Mouse (Mus musculus): Measurements from ENCODE around the gene Smad1. TPM values are rescaled to one million over a fixed set of nuclear protein-coding genes. Genes with fewer than 3 reads are reported as not detected.

Gene Smad1
- polyA plus RNA-seq, 1 experiment = 32.8 TPM

GRCm38 (mm10) chr8:79329182-79329581 is 70.1 kb downstream of the Smad1 start:
- Histone ChIP-seq H3K36me3 (ENCODE audit: control insufficient read depth, insufficient read depth, low read length) (no peaks in the 10 kb centered on the region), H3K27ac (ENCODE audit: control insufficient read depth, insufficient read depth, low read depth, low read length) (no peak overlapping the region), H3K4me3 (ENCODE audit: control insufficient read depth, low read depth, low read length) (no peak overlapping the region), H3K4me1 (ENCODE audit: control insufficient read depth, insufficient read depth, low read length) (no peaks in the 10 kb centered on the region), H3K27me3 (ENCODE audit: control insufficient read depth, insufficient read depth, low read length) (no peaks in the 10 kb centered on the region)
- TF ChIP-seq CTCF (IDR thresholded peaks at IDR 0.05; ENCODE audit: control insufficient read depth, insufficient read depth, insufficient replicate concordance, low read depth, low read length) (no peak), POLR2A (IDR thresholded peaks at IDR 0.05; ENCODE audit: control insufficient read depth, low read depth, low read length) (no peak)

- H3K27ac ChIP-seq (ENCODE audit: control insufficient read depth, insufficient read depth, low read depth, low read length) = no peak overlapping the region
- H3K4me3 ChIP-seq (ENCODE audit: control insufficient read depth, low read depth, low read length) = no peak overlapping the region
- no peaks in the 10 kb centered on the region for H3K4me1 ChIP-seq (ENCODE audit: control insufficient read depth, insufficient read depth, low read length)
- H3K27me3 ChIP-seq (ENCODE audit: control insufficient read depth, insufficient read depth, low read length) = no peaks in the 10 kb centered on the region
- TF ChIP-seq CTCF (IDR thresholded peaks at IDR 0.05; ENCODE audit: control insufficient read depth, insufficient read depth, insufficient replicate concordance, low read depth, low read length) = no peak
- H3K36me3 ChIP-seq (ENCODE audit: control insufficient read depth, insufficient read depth, low read length) = no peaks in the 10 kb centered on the region
Measured at GRCm38 (mm10) chr8:79325510-79325909, 73.8 kb downstream of the Smad1 start.

GRCm38 (mm10) chr8:79324928-79325327 is 74.4 kb downstream of the Smad1 start:
- H3K36me3 ChIP-seq (ENCODE audit: control insufficient read depth, insufficient read depth, low read length) = no peaks in the 10 kb centered on the region
- H3K27me3 ChIP-seq (ENCODE audit: control insufficient read depth, insufficient read depth, low read length) = no peaks in the 10 kb centered on the region
- TF ChIP-seq CTCF (IDR thresholded peaks at IDR 0.05; ENCODE audit: control insufficient read depth, insufficient read depth, insufficient replicate concordance, low read depth, low read length) (no peak), POLR2A (IDR thresholded peaks at IDR 0.05; ENCODE audit: control insufficient read depth, low read depth, low read length) (no peak)
- no peaks in the 10 kb centered on the region for H3K4me1 ChIP-seq (ENCODE audit: control insufficient read depth, insufficient read depth, low read length)
- H3K27ac ChIP-seq (ENCODE audit: control insufficient read depth, insufficient read depth, low read depth, low read length) = no peak overlapping the region
- no peak overlapping the region for H3K4me3 ChIP-seq (ENCODE audit: control insufficient read depth, low read depth, low read length)

- H3K27me3 ChIP-seq (ENCODE audit: control insufficient read depth, insufficient read depth, low read length) = no peaks in the 10 kb centered on the region
- H3K4me1 ChIP-seq (ENCODE audit: control insufficient read depth, insufficient read depth, low read length) = no peaks in the 10 kb centered on the region
- H3K4me3 ChIP-seq (ENCODE audit: control insufficient read depth, low read depth, low read length) = no peak overlapping the region
- no peak overlapping the region for H3K27ac ChIP-seq (ENCODE audit: control insufficient read depth, insufficient read depth, low read depth, low read length)
- TF ChIP-seq CTCF (IDR thresholded peaks at IDR 0.05; ENCODE audit: control insufficient read depth, insufficient read depth, insufficient replicate concordance, low read depth, low read length) (no peak), POLR2A (IDR thresholded peaks at IDR 0.05; ENCODE audit: control insufficient read depth, low read depth, low read length) (no peak)
- no peaks in the 10 kb centered on the region for H3K36me3 ChIP-seq (ENCODE audit: control insufficient read depth, insufficient read depth, low read length)
Measured at GRCm38 (mm10) chr8:79324036-79324435, 75.3 kb downstream of the Smad1 start.

GRCm38 (mm10) chr8:79323121-79323520 is 76.2 kb downstream of the Smad1 start:
- H3K27me3 ChIP-seq (ENCODE audit: control insufficient read depth, insufficient read depth, low read length) = no peaks in the 10 kb centered on the region
- H3K36me3 ChIP-seq (ENCODE audit: control insufficient read depth, insufficient read depth, low read length) = no peaks in the 10 kb centered on the region
- TF ChIP-seq CTCF (IDR thresholded peaks at IDR 0.05; ENCODE audit: control insufficient read depth, insufficient read depth, insufficient replicate concordance, low read depth, low read length) = no peak
- TF ChIP-seq POLR2A (IDR thresholded peaks at IDR 0.05; ENCODE audit: control insufficient read depth, low read depth, low read length) = no peak
- no peaks in the 10 kb centered on the region for H3K4me1 ChIP-seq (ENCODE audit: control insufficient read depth, insufficient read depth, low read length)
- no peak overlapping the region for H3K27ac ChIP-seq (ENCODE audit: control insufficient read depth, insufficient read depth, low read depth, low read length)
- no peak overlapping the region for H3K4me3 ChIP-seq (ENCODE audit: control insufficient read depth, low read depth, low read length)

- no peak overlapping the region for H3K27ac ChIP-seq (ENCODE audit: control insufficient read depth, insufficient read depth, low read depth, low read length)
- no peak overlapping the region for H3K4me3 ChIP-seq (ENCODE audit: control insufficient read depth, low read depth, low read length)
- no peaks in the 10 kb centered on the region for H3K4me1 ChIP-seq (ENCODE audit: control insufficient read depth, insufficient read depth, low read length)
- no peaks in the 10 kb centered on the region for H3K27me3 ChIP-seq (ENCODE audit: control insufficient read depth, insufficient read depth, low read length)
- H3K36me3 ChIP-seq (ENCODE audit: control insufficient read depth, insufficient read depth, low read length) = no peaks in the 10 kb centered on the region
- TF ChIP-seq POLR2A (IDR thresholded peaks at IDR 0.05; ENCODE audit: control insufficient read depth, low read depth, low read length) (no peak), CTCF (IDR thresholded peaks at IDR 0.05; ENCODE audit: control insufficient read depth, insufficient read depth, insufficient replicate concordance, low read depth, low read length) (no peak)
Measured at GRCm38 (mm10) chr8:79310801-79311200, 88.5 kb downstream of the Smad1 start.

- H3K4me3 ChIP-seq (ENCODE audit: control insufficient read depth, low read depth, low read length) = no peak overlapping the region
- H3K4me1 ChIP-seq (ENCODE audit: control insufficient read depth, insufficient read depth, low read length) = no peaks in the 10 kb centered on the region
- no peaks in the 10 kb centered on the region for H3K27me3 ChIP-seq (ENCODE audit: control insufficient read depth, insufficient read depth, low read length)
- no peaks in the 10 kb centered on the region for H3K36me3 ChIP-seq (ENCODE audit: control insufficient read depth, insufficient read depth, low read length)
- TF ChIP-seq CTCF (IDR thresholded peaks at IDR 0.05; ENCODE audit: control insufficient read depth, insufficient read depth, insufficient replicate concordance, low read depth, low read length) (no peak), POLR2A (IDR thresholded peaks at IDR 0.05; ENCODE audit: control insufficient read depth, low read depth, low read length) (no peak)
- H3K27ac ChIP-seq (ENCODE audit: control insufficient read depth, insufficient read depth, low read depth, low read length) = no peak overlapping the region
Measured at GRCm38 (mm10) chr8:79305941-79306340, 93.4 kb downstream of the Smad1 start.

- Histone ChIP-seq H3K4me3 (ENCODE audit: control insufficient read depth, low read depth, low read length) (no peak overlapping the region), H3K27ac (ENCODE audit: control insufficient read depth, insufficient read depth, low read depth, low read length) (no peak overlapping the region), H3K27me3 (ENCODE audit: control insufficient read depth, insufficient read depth, low read length) (no peaks in the 10 kb centered on the region), H3K36me3 (ENCODE audit: control insufficient read depth, insufficient read depth, low read length) (0 out of 2 replicates have a peak, but pooled peaks cover 2% of the 10 kb centered on the region), H3K4me1 (ENCODE audit: control insufficient read depth, insufficient read depth, low read length) (no peaks in the 10 kb centered on the region)
- no peak for TF ChIP-seq POLR2A (IDR thresholded peaks at IDR 0.05; ENCODE audit: control insufficient read depth, low read depth, low read length)
- no peak for TF ChIP-seq CTCF (IDR thresholded peaks at IDR 0.05; ENCODE audit: control insufficient read depth, insufficient read depth, insufficient replicate concordance, low read depth, low read length)
Measured at GRCm38 (mm10) chr8:79301548-79301947, 97.8 kb downstream of the Smad1 start.

Measured in testis, adult 2 months (tissue).